Mouse (Mus musculus): ENCODE data around the gene Trpm3. TPM values are rescaled to one million over a fixed set of nuclear protein-coding genes. Genes with fewer than 3 reads are reported as not detected.

The Trpm3 gene
- polyA plus RNA-seq, 1 experiment from 2014 or later = 1.1 TPM

DNA sequence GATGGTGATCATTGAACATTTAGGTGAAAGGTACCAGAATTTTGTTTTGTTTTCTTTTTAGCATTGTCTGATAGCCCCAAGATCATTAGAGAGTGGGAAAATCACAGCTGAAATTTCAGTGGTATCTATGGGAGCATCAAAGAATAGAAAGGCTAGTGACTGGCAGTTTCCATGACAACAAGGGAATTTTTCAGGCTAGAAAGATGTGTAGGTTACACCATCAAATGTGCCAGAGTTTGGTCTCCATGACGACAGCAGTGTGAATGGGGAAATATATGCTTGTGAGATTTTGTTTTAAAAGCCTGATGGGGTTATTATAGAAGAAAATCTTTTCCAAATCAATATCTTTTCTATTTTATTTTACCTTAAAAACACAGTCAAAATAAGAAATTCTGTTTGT is 50.9 kb downstream of the Trpm3 start:
- Histone ChIP-seq H3K9ac (no peak overlapping the region), H3K27me3 (no peaks in the 10 kb centered on the region), H3K4me1 (no peaks in the 10 kb centered on the region), H3K9me3 (no peaks in the 10 kb centered on the region), H3K4me3 (no peak overlapping the region), H3K4me2 (no peak overlapping the region), H3K27ac (no peak overlapping the region), H3K36me3 (no peaks in the 10 kb centered on the region)
- WGBS = 55% methylated on average over 1 of the region's 1 CpGs
- no peak for ATAC-seq (ENCODE audit: borderline replicate concordance, extremely low read depth, low FRiP score, low TSS enrichment)

DNA sequence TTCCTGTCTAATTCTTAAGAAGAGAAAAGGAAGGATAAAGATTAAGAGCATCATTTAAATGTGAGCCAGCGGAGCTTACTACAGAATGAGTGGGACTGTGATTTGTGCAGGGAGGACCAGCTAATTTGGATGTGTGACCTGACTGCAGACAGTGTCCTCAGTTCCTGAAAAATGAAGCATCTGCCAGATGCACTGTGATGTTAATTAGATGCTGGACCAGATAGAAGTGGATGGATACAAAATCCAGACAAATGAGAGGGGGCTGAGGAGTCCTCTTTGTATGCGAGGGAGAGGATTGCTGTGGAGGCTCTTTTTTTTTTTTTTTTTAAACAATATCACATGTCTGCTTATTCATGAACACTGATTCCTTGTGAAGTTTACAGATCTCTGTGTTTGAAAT is 83.7 kb downstream of the Trpm3 start:
- Histone ChIP-seq H3K36me3 (no peaks in the 10 kb centered on the region), H3K4me3 (no peak overlapping the region), H3K9me3 (no peaks in the 10 kb centered on the region), H3K9ac (no peak overlapping the region), H3K27me3 (no peaks in the 10 kb centered on the region), H3K4me1 (no peaks in the 10 kb centered on the region), H3K27ac (no peak overlapping the region), H3K4me2 (no peak overlapping the region)
- WGBS = 69% methylated on average over 2 of the region's 2 CpGs
- no peak for ATAC-seq (ENCODE audit: borderline replicate concordance, extremely low read depth, low FRiP score, low TSS enrichment)

GRCm38 (mm10) chr19:22234187-22234586 is 95.3 kb downstream of the Trpm3 start:
- H3K4me1 ChIP-seq = no peaks in the 10 kb centered on the region
- H3K4me3 ChIP-seq = no peak overlapping the region
- H3K36me3 ChIP-seq = no peaks in the 10 kb centered on the region
- ATAC-seq (ENCODE audit: borderline replicate concordance, extremely low read depth, low FRiP score, low TSS enrichment) = no peak
- no peaks in the 10 kb centered on the region for H3K9me3 ChIP-seq
- H3K9ac ChIP-seq = no peak overlapping the region
- no peaks in the 10 kb centered on the region for H3K27me3 ChIP-seq
- no peak overlapping the region for H3K27ac ChIP-seq
- no peak overlapping the region for H3K4me2 ChIP-seq

GRCm38 (mm10) chr19:22249076-22249475 is 110.2 kb downstream of the Trpm3 start:
- Histone ChIP-seq H3K4me1 (no peaks in the 10 kb centered on the region), H3K4me3 (no peak overlapping the region), H3K27me3 (no peaks in the 10 kb centered on the region), H3K36me3 (no peaks in the 10 kb centered on the region), H3K27ac (no peak overlapping the region), H3K9ac (no peak overlapping the region), H3K4me2 (no peak overlapping the region), H3K9me3 (no peaks in the 10 kb centered on the region)
- 68% methylated on average over 6 of the region's 6 CpGs for WGBS
- ATAC-seq (ENCODE audit: borderline replicate concordance, extremely low read depth, low FRiP score, low TSS enrichment) = no peak

DNA sequence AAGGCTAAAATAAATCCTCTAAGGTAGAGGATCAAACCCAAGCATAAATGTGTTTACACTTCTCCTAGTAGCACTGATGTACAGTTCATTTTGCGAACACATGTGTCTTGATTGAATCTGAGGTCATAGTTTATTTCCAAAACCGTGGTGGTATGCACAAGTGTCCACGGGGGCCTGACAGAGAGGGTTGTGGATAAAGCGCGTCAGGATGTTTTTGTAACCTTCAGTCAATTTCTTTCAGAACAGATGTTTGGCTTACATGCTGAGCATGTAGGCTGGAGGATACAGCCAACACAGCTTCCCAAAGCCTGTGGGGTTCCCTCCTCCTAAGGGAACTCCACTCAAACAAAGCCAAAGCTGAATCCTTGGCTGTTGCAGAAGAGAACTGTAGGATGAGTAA is 134.1 kb downstream of the Trpm3 start:
- Histone ChIP-seq H3K27ac (no peak overlapping the region), H3K4me1 (no peaks in the 10 kb centered on the region), H3K36me3 (no peaks in the 10 kb centered on the region), H3K4me2 (no peak overlapping the region), H3K27me3 (no peaks in the 10 kb centered on the region), H3K9ac (no peak overlapping the region), H3K9me3 (no peaks in the 10 kb centered on the region), H3K4me3 (no peak overlapping the region)
- ATAC-seq (ENCODE audit: borderline replicate concordance, extremely low read depth, low FRiP score, low TSS enrichment) = no peak
- WGBS = 31% methylated on average over 5 of the region's 5 CpGs

GRCm38 (mm10) chr19:22284651-22285050 is 145.8 kb downstream of the Trpm3 start:
- no peak overlapping the region for H3K27ac ChIP-seq

DNA sequence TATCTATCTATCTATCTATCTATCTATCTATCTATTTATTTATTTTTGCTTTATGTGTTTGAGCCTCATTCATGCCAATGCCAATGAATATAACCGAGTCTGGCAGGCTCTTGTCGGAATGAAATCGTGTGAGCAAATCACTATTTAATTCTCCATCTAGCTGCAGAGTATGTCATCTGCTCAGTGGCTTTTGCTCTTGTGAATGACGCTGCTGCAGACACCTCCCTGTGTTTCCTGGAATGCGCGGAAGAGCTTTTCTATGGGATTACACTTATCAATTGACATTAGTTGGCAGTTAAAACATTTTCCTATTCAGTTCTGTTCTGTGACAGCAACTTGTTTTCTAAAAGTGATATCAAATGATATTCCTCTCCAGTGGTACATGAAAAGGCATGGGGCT is 153.8 kb downstream of the Trpm3 start:
- no peak for ATAC-seq (ENCODE audit: borderline replicate concordance, extremely low read depth, low FRiP score, low TSS enrichment)
- Histone ChIP-seq H3K36me3 (no peaks in the 10 kb centered on the region), H3K4me2 (no peak overlapping the region), H3K27ac (no peak overlapping the region), H3K4me3 (no peak overlapping the region), H3K9me3 (no peaks in the 10 kb centered on the region), H3K4me1 (no peaks in the 10 kb centered on the region), H3K9ac (no peak overlapping the region), H3K27me3 (no peaks in the 10 kb centered on the region)
- 78% methylated on average over 6 of the region's 6 CpGs for WGBS

More at GRCm38 (mm10) chr19:22284651-22285050, 145.8 kb downstream of the Trpm3 start:
- Histone ChIP-seq H3K4me1 (no peaks in the 10 kb centered on the region), H3K36me3 (no peaks in the 10 kb centered on the region), H3K27me3 (no peaks in the 10 kb centered on the region), H3K4me2 (no peak overlapping the region), H3K9me3 (no peaks in the 10 kb centered on the region), H3K9ac (no peak overlapping the region), H3K4me3 (no peak overlapping the region)
- ATAC-seq (ENCODE audit: borderline replicate concordance, extremely low read depth, low FRiP score, low TSS enrichment) = no peak
- WGBS = 70% methylated on average over 3 of the region's 3 CpGs

DNA sequence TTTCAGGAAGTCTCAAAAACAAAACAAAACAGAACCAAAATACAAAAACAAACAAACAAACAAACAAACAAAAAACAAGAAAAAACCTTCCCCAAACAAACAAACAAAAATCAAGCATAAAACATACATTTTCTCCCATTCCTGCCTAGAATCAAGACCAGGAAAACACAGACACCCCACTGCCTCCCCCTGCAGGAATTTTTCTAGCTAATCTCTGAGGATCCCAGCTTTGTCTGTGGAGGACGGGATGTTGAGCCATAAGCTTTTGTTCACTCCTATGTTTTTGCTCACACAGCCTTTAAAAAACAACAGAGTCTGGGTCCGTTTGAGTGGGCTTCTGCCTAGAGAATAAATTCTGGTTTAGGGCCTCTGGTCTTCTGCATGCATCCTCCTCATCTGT is 162.1 kb downstream of the Trpm3 start:
- Histone ChIP-seq H3K4me3 (no peak overlapping the region), H3K27me3 (no peaks in the 10 kb centered on the region), H3K9ac (no peak overlapping the region), H3K27ac (no peak overlapping the region), H3K36me3 (no peaks in the 10 kb centered on the region), H3K4me2 (no peak overlapping the region), H3K9me3 (no peaks in the 10 kb centered on the region), H3K4me1 (0 out of 2 replicates have a peak, but pooled peaks cover 2% of the 10 kb centered on the region)
- no peak for ATAC-seq (ENCODE audit: borderline replicate concordance, extremely low read depth, low FRiP score, low TSS enrichment)
- WGBS = 49% methylated on average over 2 of the region's 2 CpGs

GRCm38 (mm10) chr19:22303021-22303951 is 164.4 kb downstream of the Trpm3 start:
- no peak overlapping the region for H3K9ac ChIP-seq

DNA sequence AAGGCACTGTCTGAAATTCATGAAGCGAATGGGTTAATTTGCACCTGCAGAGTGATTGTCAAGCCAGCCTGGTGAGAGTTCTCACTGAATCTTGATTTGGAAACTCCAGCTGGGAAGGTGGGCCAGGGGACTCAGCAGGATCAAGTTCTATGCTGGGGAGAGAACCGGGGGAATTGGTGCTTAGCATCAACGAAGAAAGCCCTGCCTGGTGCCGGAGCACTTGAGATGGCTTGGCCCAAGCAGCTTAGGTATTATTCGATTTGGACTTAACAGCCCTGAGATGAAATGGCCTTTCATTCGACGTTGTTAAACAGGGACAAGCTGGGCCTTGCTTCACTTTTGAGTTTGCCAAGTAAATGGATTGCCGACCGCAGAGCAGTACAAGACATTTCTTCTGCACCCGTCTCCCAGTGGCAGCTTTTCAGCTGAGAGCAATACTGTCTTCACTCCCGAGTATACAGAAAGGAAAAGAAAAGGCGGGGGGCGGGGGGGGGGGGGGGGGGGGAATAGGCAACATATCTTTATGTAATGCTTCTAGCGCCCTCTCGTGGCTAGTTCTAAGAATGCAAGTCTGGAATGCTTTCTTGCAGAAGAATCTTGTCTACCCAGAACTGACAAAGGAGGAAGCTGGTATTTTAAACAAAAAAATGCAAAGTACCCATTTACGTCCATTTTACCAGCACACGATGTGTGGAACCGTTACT is 165.3 kb downstream of the Trpm3 start:
- 3% methylated on average over 16 of the region's 18 CpGs for WGBS
- peak overlapping the region; percentile 48 for H3K4me2 ChIP-seq
- no peak overlapping the region for H3K27ac ChIP-seq
- no peaks in the 10 kb centered on the region for H3K9me3 ChIP-seq
- H3K4me1 ChIP-seq = 0 out of 2 replicates have a peak, but pooled peaks cover 2% of the 10 kb centered on the region
- H3K36me3 ChIP-seq = no peaks in the 10 kb centered on the region
- no peak overlapping the region for H3K9ac ChIP-seq
- no peaks in the 10 kb centered on the region for H3K27me3 ChIP-seq
- peak; percentile 42; the same call in 1 of the 2 replicates for ATAC-seq (ENCODE audit: borderline replicate concordance, extremely low read depth, low FRiP score, low TSS enrichment)
- H3K4me3 ChIP-seq = peak overlapping the region; percentile 24

More at GRCm38 (mm10) chr19:22303021-22303951, 164.4 kb downstream of the Trpm3 start:
- ATAC-seq (ENCODE audit: borderline replicate concordance, extremely low read depth, low FRiP score, low TSS enrichment) = no peak
- Histone ChIP-seq H3K27me3 (no peaks in the 10 kb centered on the region), H3K27ac (no peak overlapping the region), H3K4me2 (no peak overlapping the region), H3K4me3 (no peak overlapping the region), H3K36me3 (no peaks in the 10 kb centered on the region), H3K9me3 (no peaks in the 10 kb centered on the region), H3K4me1 (0 out of 2 replicates have a peak, but pooled peaks cover 2% of the 10 kb centered on the region)
- WGBS = 39% methylated on average over 17 of the region's 17 CpGs

DNA sequence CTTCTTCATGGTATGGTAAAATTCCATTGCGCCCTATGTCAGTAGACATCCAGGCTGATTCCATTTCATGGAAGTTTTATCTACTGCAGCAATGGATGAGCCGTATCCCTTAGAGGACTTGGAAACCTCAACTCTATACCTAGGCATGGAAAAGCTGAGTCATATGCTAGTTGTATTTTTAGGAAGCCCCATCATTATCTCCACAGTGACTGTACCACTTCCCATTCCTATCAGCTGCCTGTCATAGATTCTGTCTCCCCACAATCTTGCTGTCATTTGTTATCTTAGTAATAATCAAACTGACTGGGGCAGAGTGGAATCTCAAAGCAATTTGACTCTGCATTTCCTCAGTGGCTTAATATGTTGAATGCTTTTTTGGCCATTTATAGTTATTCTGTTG is 169.2 kb downstream of the Trpm3 start:
- ATAC-seq (ENCODE audit: borderline replicate concordance, extremely low read depth, low FRiP score, low TSS enrichment) = no peak

DNA sequence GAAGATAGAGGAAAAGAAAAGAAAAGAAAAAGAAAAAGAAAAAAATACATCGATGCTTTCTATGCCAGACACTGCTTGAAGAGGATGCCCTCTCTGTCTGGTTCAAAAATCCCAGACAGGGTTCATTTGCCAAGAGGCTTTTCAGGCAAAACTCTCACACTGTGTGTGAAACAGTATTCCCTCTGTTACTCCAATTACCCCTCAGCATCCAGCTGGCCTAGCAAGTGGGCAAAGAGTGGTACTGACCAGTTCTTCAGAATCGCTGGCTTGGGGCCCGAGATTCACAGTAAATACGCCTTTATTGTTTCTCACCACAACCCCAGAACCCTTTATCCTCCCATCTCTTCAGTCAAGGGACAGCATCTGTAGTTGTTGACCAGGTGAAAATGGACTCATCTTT is 178.5 kb downstream of the Trpm3 start:
- H3K9me3 ChIP-seq = no peaks in the 10 kb centered on the region
- H3K4me1 ChIP-seq = no peaks in the 10 kb centered on the region
- H3K9ac ChIP-seq = no peak overlapping the region
- H3K36me3 ChIP-seq = no peaks in the 10 kb centered on the region
- no peak overlapping the region for H3K4me2 ChIP-seq
- no peak overlapping the region for H3K27ac ChIP-seq
- no peaks in the 10 kb centered on the region for H3K27me3 ChIP-seq
- 89% methylated on average over 4 of the region's 4 CpGs for WGBS
- no peak for ATAC-seq (ENCODE audit: borderline replicate concordance, extremely low read depth, low FRiP score, low TSS enrichment)
- no peak overlapping the region for H3K4me3 ChIP-seq

More for the DNA sequence above, 169.2 kb downstream of the Trpm3 start:
- Histone ChIP-seq H3K27me3 (no peaks in the 10 kb centered on the region), H3K4me1 (0 out of 2 replicates have a peak, but pooled peaks cover 2% of the 10 kb centered on the region), H3K4me3 (no peak overlapping the region), H3K9ac (no peak overlapping the region), H3K36me3 (no peaks in the 10 kb centered on the region), H3K27ac (no peak overlapping the region), H3K9me3 (no peaks in the 10 kb centered on the region), H3K4me2 (no peak overlapping the region)
- 85% methylated on average over 2 of the region's 2 CpGs for WGBS

All from lung, embryonic 15.5 days (tissue).